Mouse (Mus musculus) urinary bladder, postnatal 10 days (tissue): Measurements from ENCODE around the gene Gja4.

Source experiments
- DNase-seq: peaks from one replicate; pipeline ENCODE4 v3.0.0; 2022; ENCODE audit warnings: low spot score

The Gja4 gene

GRCm38 (mm10) chr4:127324296-127324695, 10.5 kb upstream of the Gja4 start:
- DNase-seq: no peak

- DNase-seq: no peak
These were observed 9.8 kb upstream of the Gja4 start for GRCm38 (mm10) chr4:127323651-127324050.

GRCm38 (mm10) chr4:127319613-127320012, 5.8 kb upstream of the Gja4 start:
- no peak for DNase-seq

- no peak for DNase-seq
These were observed 3.3 kb upstream of the Gja4 start for GRCm38 (mm10) chr4:127317143-127317542.

- DNase-seq: no peak
These were observed 1.9 kb upstream of the Gja4 start for GRCm38 (mm10) chr4:127315753-127316152.

- no peak for DNase-seq
These were observed 746 bp upstream of the Gja4 start for GRCm38 (mm10) chr4:127314585-127314984.

- no peak for DNase-seq
These were observed 1.5 kb downstream of the Gja4 start for GRCm38 (mm10) chr4:127312349-127312748.

GRCm38 (mm10) chr4:127311561-127311960, 2.3 kb downstream of the Gja4 start:
- DNase-seq: no peak

- DNase-seq: no peak
These were observed 6.9 kb downstream of the Gja4 start for GRCm38 (mm10) chr4:127306915-127307314.

GRCm38 (mm10) chr4:127303796-127304195, 10.0 kb downstream of the Gja4 start:
- no peak for DNase-seq

- no peak for DNase-seq
These were observed 13.3 kb downstream of the Gja4 start for GRCm38 (mm10) chr4:127300503-127300902.

- no peak for DNase-seq
These were observed 21.2 kb downstream of the Gja4 start for GRCm38 (mm10) chr4:127292631-127293030.

- DNase-seq: no peak
These were observed 24.7 kb downstream of the Gja4 start for GRCm38 (mm10) chr4:127289039-127289548.

- no peak for DNase-seq
These were observed 26.9 kb downstream of the Gja4 start for GRCm38 (mm10) chr4:127286907-127287306.

GRCm38 (mm10) chr4:127279241-127279640, 34.6 kb downstream of the Gja4 start:
- no peak for DNase-seq

GRCm38 (mm10) chr4:127278451-127279001, 35.3 kb downstream of the Gja4 start:
- no peak for DNase-seq

GRCm38 (mm10) chr4:127264183-127264554, 49.7 kb downstream of the Gja4 start:
- DNase-seq: no peak

- no peak for DNase-seq
These were observed 50.2 kb downstream of the Gja4 start for GRCm38 (mm10) chr4:127263438-127264182.

- no peak for DNase-seq
These were observed 52.2 kb downstream of the Gja4 start for GRCm38 (mm10) chr4:127261601-127262000.
